Mouse (Mus musculus): ENCODE data around the gene Lamb3.

DNA sequence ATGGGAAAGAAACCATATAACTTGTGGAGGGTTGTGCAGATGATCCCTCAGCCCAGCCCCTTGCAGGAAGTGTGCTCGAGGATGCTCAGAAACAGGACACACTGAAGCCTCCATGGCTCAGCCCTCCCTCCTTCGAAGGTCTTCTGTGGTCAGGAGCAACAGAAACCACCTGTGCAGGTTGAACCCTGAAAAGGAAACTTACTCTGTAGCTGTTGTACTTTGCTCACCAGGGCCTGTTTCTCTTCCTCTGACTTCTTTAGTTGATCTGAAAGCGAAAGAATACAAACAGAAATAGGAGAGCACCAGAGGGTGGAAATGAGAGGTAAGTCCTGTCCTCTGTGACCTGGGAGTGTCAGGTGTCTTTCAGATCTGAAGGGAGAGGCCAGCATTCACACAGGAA lies 26.4 kb upstream of the Lamb3 start:
- TF ChIP-seq CTCF (IDR thresholded peaks at IDR 0.05; ENCODE audit: low read depth), result no peak
- no peak for TF ChIP-seq EP300 (optimal IDR thresholded peaks at IDR 0.05)
